Mouse (Mus musculus) hindbrain, embryonic 14.5 days (tissue): ENCODE measurements around the gene Setd7. TPM values are rescaled to one million over a fixed set of nuclear protein-coding genes. Genes with fewer than 3 reads are reported as not detected.

Experiments
- ATAC-seq: fragments of 200-750 bp; cut with Nextera tagmentation; 2 replicates; pipeline ENCODE4 v1.8.0; 2017; ENCODE audit warnings: moderate number of reproducible peaks, mild to moderate bottlenecking, moderate TSS enrichment, moderate library complexity; ENCODE audit not compliant: low FRiP score
- DNase-seq: peaks from one replicate; pipeline ENCODE4 v3.0.0-alpha.2; 2015; ENCODE audit warnings: low spot score
- H3K27ac ChIP-seq: fragments of 300-500 bp; sonication (generic); 2 replicates; pipeline ENCODE4 v1.5.1; 2014; ENCODE audit warnings: mild to moderate bottlenecking, moderate library complexity
- H3K27me3 ChIP-seq: fragments of 300-500 bp; sonication (generic); 2 replicates; pipeline ENCODE4 v1.6.1; 2014; ENCODE audit warnings: mild to moderate bottlenecking, low read length, mixed read lengths; ENCODE audit not compliant: control insufficient read depth, insufficient read depth
- H3K36me3 ChIP-seq: fragments of 300-500 bp; sonication (generic); replicated peaks from 2 replicates; pipeline ENCODE4 v1.6.1; 2014; ENCODE audit not compliant: control insufficient read depth, insufficient read depth
- H3K4me1 ChIP-seq: fragments of 300-500 bp; sonication (generic); replicated peaks from 2 replicates; pipeline ENCODE4 v1.6.1; 2014; ENCODE audit warnings: antibody characterized with exemption, low read length, mixed read lengths; ENCODE audit not compliant: control insufficient read depth, insufficient read depth
- H3K4me2 ChIP-seq: fragments of 300-500 bp; sonication (generic); replicated peaks from 2 replicates; pipeline ENCODE4 v1.6.1; 2014; ENCODE audit warnings: mild to moderate bottlenecking, moderate library complexity
- H3K4me3 ChIP-seq: fragments of 300-500 bp; sonication (generic); replicated peaks from 2 replicates; pipeline ENCODE4 v1.5.1; 2014; ENCODE audit warnings: mild to moderate bottlenecking, low read length
- H3K9ac ChIP-seq: fragments of 300-500 bp; sonication (generic); 2 replicates; pipeline ENCODE4 v1.6.1; 2014
- H3K9me3 ChIP-seq: fragments of 300-500 bp; sonication (generic); 2 replicates; pipeline ENCODE4 v1.6.1; 2016; ENCODE audit warnings: low read length; ENCODE audit not compliant: control insufficient read depth
- WGBS: fragments of 180-500 bp; shearing (Covaris S2); extraction: QIAGEN DNeasy Blood & Tissue Kit; methylation state at CpG from one replicate; pipeline ENCODE4 v1.1.7; 2014; 5-methylcytosine and 5-hydroxymethylcytosine counted together
- polyA plus RNA-seq: library from polyadenylated mRNA; unstranded; fragments of >200 nt; fragmentation: Nextera tagmentation; extraction: Ambion mirVana; gene quantifications from 2 replicates; pipeline ENCODE4 v1.2.1, GENCODE M21; 2014

The Setd7 gene
- polyA plus RNA-seq, 1 experiment from 2014 or later: 2.9 TPM

DNA sequence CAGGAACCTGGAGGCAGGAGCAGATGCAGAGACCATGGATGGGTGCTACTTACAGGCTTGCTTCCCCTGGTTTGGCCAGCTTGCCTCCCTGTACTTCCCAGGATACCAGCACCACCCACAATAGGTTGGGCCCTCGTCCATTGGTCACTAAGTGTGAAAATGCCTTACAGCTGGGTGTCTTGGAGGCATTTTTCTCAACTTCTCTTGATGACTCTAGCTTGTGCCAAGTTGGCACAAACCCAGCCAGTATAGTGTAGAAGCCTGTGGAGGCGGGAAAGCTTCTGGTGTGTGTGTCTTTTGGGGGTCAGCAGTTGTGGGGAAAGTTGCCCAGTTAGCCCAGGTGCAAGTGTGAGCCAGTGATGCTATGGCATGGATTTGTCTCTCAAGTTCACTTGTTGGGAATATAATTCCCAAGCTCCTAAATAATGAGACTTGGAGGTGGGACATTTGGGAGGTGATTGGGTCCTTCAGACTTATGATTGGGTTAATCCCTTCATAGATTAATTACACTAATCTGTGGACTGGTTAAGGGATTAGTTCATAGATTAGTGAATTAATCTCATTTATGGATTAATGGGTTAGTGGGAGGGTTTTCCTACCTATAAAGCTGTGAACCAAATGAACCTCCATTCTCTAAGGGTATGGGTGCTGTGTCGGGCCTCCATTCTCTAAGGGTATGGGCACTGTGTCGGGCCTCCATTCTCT lies 74.0 kb downstream of the Setd7 start:
- Histone ChIP-seq H3K4me2 (no peak overlapping the region), H3K27me3 (no peaks in the 10 kb centered on the region), H3K4me1 (peaks cover 15% of the 10 kb centered on the region), H3K9me3 (no peaks in the 10 kb centered on the region), H3K27ac (no peak overlapping the region), H3K9ac (no peak overlapping the region), H3K4me3 (no peak overlapping the region), H3K36me3 (no peaks in the 10 kb centered on the region)
- DNase-seq: no peak
- no peak for ATAC-seq
- WGBS: 80% methylated on average over 4 of the region's 4 CpGs

DNA sequence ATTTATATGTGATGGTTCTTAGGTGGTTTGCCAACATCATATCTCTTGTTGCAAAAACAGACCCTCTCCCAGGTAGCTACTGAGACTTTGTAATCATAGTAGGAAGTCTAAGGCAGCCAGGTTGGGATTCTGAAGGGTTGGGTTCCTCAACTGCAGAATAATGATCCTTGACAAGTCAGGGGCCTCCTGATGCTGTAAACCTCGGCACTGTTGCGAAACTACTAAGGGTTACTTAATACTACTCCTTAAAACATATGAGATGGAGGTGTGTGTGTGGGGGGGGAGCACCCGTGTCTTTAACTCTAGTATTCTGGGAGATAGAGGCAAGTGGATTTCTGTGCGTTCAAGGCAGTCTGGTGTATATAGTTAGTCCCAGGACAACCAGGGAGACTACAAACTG lies 75.3 kb downstream of the Setd7 start:
- Histone ChIP-seq H3K9ac (peak overlapping the region; percentile 78; the same call in 1 of the 2 replicates), H3K4me1 (peaks cover 15% of the 10 kb centered on the region), H3K27ac (no peak overlapping the region), H3K36me3 (no peaks in the 10 kb centered on the region), H3K4me2 (peak overlapping the region; percentile 75), H3K9me3 (no peaks in the 10 kb centered on the region), H3K27me3 (no peaks in the 10 kb centered on the region), H3K4me3 (peak overlapping the region; percentile 68)
- 85% methylated on average over 4 of the region's 4 CpGs for WGBS
- ATAC-seq (no peak), DNase-seq (no peak)

DNA sequence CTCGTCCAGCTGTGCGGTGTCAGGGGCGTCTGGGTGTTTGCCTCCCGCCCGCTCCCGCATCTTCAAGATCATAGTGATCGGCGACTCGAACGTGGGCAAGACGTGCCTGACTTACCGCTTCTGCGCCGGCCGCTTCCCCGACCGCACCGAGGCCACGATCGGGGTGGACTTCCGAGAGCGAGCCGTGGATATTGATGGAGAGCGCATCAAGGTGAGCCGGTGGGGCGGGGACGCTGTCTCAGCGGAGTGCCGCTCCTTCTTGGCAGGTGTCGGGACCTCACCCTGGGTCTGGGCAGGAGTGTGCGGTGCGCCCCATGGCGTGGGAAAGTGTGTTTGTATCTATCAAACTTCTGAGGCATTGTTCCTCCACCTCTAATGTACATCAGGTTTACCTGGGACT lies 76.3 kb downstream of the Setd7 start:
- Histone ChIP-seq H3K27me3 (no peaks in the 10 kb centered on the region), H3K4me3 (peak overlapping the region; percentile 68), H3K27ac (peak overlapping the region; percentile 88), H3K4me1 (peaks cover 15% of the 10 kb centered on the region), H3K36me3 (no peaks in the 10 kb centered on the region), H3K9me3 (no peaks in the 10 kb centered on the region), H3K4me2 (peak overlapping the region; percentile 75), H3K9ac (peak overlapping the region; percentile 78)
- ATAC-seq (peak; percentile 47), DNase-seq (no peak)
- under 1% methylated on average over 33 of the region's 33 CpGs for WGBS

DNA sequence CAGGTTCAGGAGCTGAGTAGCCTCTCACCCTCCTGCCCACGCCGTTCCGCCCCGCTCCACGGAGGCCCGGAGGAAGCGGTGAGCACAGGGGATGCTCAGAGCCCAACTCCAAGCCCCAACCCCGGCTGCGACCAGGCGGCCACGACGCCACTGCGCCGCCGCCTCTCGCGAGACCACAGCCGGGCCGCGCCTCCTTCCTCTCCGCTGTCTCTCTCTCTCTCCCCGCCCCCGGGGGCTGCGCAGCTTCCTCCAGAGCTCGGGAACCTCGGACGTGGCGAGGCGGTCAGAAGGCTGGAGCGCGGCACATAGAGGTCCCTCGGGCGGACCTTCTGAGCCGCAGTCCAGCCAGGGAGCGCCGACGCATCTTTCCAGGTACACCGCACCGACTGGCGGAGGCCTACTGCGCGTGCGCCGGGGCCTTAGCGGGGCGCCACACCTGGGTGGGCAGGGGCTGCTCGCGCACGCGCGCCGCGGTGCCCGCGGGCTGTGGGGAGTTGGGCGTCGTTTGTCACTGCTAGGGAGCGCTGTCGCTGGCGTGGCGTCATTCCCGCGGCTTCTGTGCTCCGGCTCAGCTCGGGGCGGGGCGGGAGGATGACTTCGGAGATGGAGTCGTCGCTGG lies 76.8 kb downstream of the Setd7 start, which contains the start of gene Rab33b:
Gene Rab33b (plus strand): TSS at position 180 of the 619 bp plus-strand sequence.
- no peaks in the 10 kb centered on the region for H3K9me3 ChIP-seq
- H3K36me3 ChIP-seq: no peaks in the 10 kb centered on the region
- no peaks in the 10 kb centered on the region for H3K27me3 ChIP-seq
- peaks cover 15% of the 10 kb centered on the region for H3K4me1 ChIP-seq
- DNase-seq: peak; percentile 97
- WGBS: under 1% methylated on average over 65 of the region's 70 CpGs
- peak; percentile 95 for ATAC-seq
- H3K4me3 ChIP-seq: peak within 1 kb of the TSS; percentile 68
- peak within 1 kb of the TSS; percentile 75 for H3K4me2 ChIP-seq
- H3K27ac ChIP-seq: peak within 1 kb of the TSS; percentile 88
- H3K9ac ChIP-seq: peak within 1 kb of the TSS; percentile 78

DNA sequence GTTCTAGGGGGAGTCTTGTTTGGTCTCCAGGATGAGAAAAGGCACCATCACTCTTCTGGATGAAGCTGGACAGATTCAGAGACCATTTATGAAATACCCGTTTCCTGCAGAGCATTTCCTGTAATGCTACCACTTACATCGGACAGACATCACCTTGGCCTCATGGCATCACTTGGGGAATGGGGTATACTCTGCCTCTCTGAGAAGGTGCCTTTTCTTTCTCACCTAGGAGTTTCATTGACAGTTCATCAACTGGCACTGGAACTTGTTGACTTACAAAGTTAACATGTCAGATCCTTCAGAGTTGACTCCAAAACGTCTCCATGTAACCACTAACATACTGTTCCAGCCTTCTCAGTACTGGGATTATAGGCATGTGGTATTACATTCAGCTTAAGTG lies 77.9 kb downstream of the Setd7 start:
- Histone ChIP-seq H3K9ac (peak overlapping the region; percentile 78), H3K9me3 (no peaks in the 10 kb centered on the region), H3K4me1 (peaks cover 15% of the 10 kb centered on the region), H3K27me3 (no peaks in the 10 kb centered on the region), H3K27ac (no peak overlapping the region), H3K4me2 (peak overlapping the region; percentile 75), H3K36me3 (no peaks in the 10 kb centered on the region), H3K4me3 (peak overlapping the region; percentile 68; the same call in 1 of the 2 replicates)
- WGBS: 78% methylated on average over 3 of the region's 3 CpGs
- DNase-seq (no peak), ATAC-seq (no peak)

DNA sequence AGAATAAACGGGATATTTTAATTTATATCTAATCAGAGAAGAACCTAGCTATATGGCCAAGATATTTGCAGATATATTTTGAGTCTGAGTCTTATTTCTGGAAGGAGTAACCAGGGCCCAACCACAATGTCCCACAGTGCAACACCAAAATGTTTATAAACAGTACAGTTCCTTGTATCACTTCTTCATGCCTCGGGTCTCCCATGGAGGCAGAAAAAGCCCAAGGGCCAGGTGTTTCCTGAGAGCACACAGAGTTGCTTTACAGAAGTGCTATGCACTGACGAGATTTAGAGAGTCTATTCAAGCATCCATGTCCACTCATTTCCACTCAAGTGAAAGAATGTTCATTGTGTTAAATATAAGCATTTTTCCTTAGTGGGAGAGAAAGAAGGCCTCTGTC lies 78.8 kb downstream of the Setd7 start:
- Histone ChIP-seq H3K27me3 (no peaks in the 10 kb centered on the region), H3K27ac (no peak overlapping the region), H3K9me3 (no peaks in the 10 kb centered on the region), H3K9ac (no peak overlapping the region), H3K36me3 (no peaks in the 10 kb centered on the region), H3K4me2 (no peak overlapping the region), H3K4me1 (peaks cover 15% of the 10 kb centered on the region), H3K4me3 (no peak overlapping the region)
- DNase-seq: no peak
- 62% methylated on average over 3 of the region's 3 CpGs for WGBS
- ATAC-seq: no peak

DNA sequence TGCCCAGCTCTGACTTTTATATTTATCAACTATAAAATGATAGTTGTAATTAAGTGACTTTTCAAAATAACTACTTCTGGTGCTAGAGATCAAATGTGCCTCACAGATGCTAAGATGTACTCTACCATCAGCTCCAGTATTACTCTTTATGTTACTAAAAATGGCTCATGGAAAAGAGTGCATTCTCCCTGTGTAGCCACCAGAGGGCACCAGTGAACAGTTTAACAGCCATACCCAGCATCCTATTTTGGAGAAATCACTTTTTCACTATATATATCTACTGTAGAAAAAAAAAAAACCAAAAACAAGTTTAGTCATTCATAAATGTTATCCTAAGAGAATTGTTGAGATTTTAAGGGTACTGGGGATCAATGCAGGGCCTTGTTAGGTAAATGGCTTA lies 79.6 kb downstream of the Setd7 start:
- no peak overlapping the region for H3K4me3 ChIP-seq
- peaks cover 15% of the 10 kb centered on the region for H3K4me1 ChIP-seq
- H3K4me2 ChIP-seq: no peak overlapping the region
- DNase-seq (peak; percentile 83), ATAC-seq (no peak)
- H3K27ac ChIP-seq: no peak overlapping the region
- H3K9me3 ChIP-seq: no peaks in the 10 kb centered on the region
- H3K27me3 ChIP-seq: no peaks in the 10 kb centered on the region
- H3K9ac ChIP-seq: no peak overlapping the region
- H3K36me3 ChIP-seq: peaks cover under 1% of the 10 kb centered on the region; the same call in 1 of the 2 replicates

DNA sequence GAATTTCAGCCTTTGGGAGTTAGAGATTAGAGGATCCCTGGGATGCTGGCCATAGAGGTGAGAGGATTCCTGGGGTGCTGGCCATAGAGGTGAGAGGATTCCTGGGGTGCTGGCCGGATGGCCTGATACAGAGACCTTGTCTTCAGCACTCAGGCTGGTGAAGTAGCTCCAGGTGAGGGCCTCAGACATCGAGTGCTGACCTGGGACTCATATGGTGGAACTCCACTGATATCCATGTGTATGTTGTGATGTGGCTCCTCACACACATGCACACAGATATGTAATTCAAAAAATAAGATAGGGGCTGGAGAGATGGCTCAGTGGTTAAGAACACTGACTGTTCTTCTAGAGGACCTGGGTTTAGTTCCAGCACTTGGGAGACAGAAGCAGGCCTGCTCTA lies 80.8 kb downstream of the Setd7 start:
- Histone ChIP-seq H3K27me3 (no peaks in the 10 kb centered on the region), H3K4me3 (no peak overlapping the region), H3K9ac (no peak overlapping the region), H3K27ac (no peak overlapping the region), H3K36me3 (peaks cover 12% of the 10 kb centered on the region; the same call in 1 of the 2 replicates), H3K4me1 (peaks cover 3% of the 10 kb centered on the region; the same call in 1 of the 2 replicates), H3K4me2 (no peak overlapping the region), H3K9me3 (no peaks in the 10 kb centered on the region)
- ATAC-seq: no peak
- DNase-seq: no peak
- WGBS: 46% methylated on average over 2 of the region's 2 CpGs

DNA sequence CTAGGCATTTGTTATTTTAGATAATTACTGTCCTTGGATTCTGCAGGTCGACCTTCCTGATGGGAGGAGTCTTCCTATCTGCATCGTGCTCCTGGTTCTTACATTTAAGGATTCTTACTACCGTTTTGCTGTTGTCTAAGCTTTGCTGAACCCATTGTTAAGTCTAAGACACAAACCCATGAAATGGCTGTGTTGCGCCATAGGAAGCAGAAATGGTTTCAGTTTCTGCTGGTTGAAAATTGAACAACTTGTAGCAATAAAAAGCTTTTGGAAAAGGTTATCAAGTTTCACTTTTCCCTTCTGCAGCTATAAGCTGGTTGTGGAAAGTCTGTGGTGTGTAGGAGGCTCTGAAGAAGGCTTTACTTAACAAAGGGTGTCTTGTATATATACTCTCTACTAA lies 85.0 kb downstream of the Setd7 start:
- H3K36me3 ChIP-seq: peaks cover 53% of the 10 kb centered on the region
- H3K27me3 ChIP-seq: no peaks in the 10 kb centered on the region
- H3K4me1 ChIP-seq: no peaks in the 10 kb centered on the region

More for the DNA sequence above, 85.0 kb downstream of the Setd7 start:
- Histone ChIP-seq H3K9me3 (no peaks in the 10 kb centered on the region), H3K4me2 (no peak overlapping the region), H3K4me3 (no peak overlapping the region), H3K9ac (no peak overlapping the region), H3K27ac (no peak overlapping the region)
- ATAC-seq: no peak
- DNase-seq: no peak
- WGBS: 88% methylated on average over 4 of the region's 4 CpGs
